Mouse (Mus musculus): Measurements from ENCODE around the gene 4921501E09Rik.
"Not testable (repeated sequence)": the region's sequence is repeated elsewhere in the genome, so short reads cannot be mapped to it uniquely, and the experiment has no call there.

The 4921501E09Rik gene

DNA sequence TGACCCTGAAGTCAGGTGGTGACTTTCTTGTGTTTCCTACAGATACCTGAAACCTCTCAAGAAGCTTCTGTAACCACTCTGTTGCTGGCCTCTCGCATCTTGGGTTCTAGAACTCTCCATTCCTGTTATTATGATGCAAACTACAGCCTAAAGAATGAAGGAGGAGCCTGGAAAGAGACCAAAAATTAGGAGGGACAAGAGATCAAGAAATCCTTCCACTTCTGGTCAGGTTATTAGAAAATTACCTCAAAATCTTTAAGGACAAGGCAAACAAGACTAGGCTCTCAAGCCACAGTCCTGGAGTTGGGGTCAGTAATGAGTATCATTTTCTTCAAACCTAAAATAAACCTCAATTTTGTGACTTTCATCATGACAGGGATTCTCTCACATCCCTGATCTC is at the start of gene 4921501E09Rik:
Gene 4921501E09Rik, minus strand, starts transcription at position 101 of the 400 bp plus-strand sequence.
- DNase-seq (ENCODE audit: low spot score) = no peak

DNA sequence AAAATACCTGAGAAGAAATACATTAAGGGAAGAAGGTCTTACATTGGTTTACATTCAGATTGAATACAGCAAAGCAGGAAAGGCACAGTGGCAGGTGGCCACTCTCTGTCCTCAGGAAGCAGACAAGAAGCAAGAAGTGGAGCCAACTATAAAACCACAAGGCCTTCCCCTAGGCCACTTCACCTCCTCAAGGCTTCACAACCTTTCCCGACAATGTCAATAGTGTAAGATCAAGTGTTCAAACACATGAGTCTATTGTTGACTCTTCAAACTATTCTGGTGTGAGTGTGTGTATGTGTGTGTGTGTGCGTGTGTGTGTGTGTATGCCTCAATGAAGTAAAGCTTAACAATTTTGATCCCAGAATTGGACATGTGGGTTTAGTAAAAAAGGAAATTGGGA is 29.5 kb upstream of the 4921501E09Rik start:
- DNase-seq (ENCODE audit: low spot score) = no peak

DNA sequence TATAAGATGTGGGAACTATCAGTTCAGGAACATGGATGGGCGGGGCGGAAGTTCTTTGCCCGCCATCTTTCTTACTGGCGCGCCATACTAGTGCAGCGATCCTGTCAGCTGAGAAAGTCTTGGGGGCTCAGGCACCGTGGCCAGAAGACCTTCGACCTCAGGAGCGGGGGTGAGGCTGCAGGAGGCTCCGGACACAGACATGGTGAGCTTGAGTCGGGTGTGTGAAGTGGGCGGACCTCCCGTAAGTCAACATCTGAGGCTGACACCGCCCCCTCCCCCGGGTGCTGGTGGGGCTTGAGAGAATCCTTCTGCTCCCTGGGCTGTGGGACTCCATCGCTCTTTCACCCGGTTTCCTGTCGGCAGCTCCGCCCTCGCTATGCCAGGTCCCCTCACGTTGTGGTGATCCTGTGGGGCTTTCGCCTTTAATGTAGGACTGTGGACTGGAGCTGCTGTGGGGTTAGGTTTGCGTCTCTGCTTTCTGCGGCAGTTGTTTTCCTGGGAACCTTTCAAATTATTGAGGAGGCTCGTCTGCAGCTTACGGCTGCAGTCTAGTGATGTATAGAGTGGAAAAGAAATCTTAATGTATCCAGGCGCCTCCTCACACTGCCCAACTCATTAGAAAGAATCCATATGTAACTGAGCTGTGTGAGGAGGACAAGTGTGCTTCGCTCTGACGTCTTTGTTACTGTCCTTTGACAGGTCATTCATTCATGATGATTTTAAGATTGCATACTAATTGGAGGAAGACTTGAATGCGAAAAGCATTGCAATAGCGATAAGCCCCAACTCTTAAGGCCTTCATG is 24.7 kb upstream of the 4921501E09Rik start:
- DNase-seq (ENCODE audit: low spot score) = peak; percentile 72

DNA sequence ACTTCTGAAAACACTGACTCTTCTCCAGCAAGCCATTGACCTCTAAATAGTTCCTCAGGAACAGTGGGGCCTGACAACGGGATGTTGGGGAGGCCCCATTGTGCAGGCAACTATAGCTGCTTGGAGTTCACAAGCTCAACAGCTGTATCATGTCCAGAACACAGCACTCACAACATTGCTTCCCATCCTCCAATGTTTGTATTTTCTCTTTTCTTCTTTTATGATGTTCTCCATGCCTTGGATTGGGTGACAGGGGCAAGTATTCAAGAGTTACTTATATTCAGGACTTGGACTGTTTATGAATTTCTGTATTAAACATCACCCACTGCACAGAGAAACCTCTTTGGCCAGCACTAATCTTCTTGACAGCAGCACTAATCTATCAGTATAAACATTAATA is 23.8 kb upstream of the 4921501E09Rik start:
- no peak for DNase-seq (ENCODE audit: low spot score)

DNA sequence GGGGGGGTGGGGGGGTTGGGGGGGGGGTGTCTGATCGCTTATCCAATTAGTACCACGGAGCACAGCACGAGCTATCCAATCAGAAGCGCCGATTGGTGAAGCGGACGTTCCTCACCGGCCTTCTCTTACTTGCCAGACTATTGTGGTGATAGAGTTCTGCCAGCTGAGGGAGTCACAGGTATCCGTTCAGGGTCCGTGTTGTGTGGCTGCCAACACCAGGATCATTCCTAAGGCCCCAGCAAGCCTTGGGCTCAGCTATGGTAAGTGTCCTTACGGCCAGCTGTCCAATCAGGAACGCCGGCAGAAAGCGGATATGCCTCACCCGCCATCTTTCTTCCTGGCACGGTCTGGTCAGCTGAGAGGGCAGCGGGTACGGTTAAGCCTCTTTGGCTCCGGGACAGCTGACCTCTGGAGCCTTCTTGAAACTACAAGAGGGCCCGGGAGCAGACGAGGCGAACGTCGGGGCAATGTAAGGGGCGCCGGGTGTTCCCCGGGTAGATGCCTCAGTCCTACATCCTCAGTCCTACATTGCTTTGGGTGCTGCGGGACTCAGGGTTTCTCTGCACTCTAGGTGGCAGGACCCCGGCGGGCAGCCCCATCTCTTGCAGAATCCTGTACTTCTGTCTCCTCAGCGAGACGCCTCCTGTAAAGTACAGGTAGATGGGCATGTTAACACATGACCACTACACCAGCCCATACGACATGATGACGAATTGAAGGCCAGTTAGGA is 21.5 kb upstream of the 4921501E09Rik start, which contains the start of gene Zfp563:
Gene Zfp563, plus strand, starts transcription at position 91 of the 730 bp plus-strand sequence.
- peak; percentile 90 for DNase-seq (ENCODE audit: low spot score)

DNA sequence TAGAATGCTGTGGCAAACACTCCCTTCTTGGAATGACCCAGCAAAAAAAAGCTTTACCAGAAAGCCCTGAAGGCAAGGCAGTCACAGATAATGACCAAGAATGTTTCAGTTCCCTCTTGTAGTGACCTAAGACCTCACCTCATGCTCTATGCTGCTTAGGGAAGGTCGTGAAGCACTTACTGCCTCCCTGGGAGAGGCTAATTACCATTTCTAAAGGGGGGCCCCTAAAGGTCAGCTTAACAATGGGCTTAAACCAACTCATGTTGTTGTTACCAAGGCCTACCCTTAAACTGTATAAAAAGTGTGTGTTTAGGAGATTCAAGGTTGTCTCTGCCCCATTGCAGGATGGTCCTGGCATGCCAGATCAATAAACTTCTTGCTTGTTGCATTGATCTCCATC is 4.9 kb downstream of the 4921501E09Rik start:
- DNase-seq (ENCODE audit: low spot score) = no peak

DNA sequence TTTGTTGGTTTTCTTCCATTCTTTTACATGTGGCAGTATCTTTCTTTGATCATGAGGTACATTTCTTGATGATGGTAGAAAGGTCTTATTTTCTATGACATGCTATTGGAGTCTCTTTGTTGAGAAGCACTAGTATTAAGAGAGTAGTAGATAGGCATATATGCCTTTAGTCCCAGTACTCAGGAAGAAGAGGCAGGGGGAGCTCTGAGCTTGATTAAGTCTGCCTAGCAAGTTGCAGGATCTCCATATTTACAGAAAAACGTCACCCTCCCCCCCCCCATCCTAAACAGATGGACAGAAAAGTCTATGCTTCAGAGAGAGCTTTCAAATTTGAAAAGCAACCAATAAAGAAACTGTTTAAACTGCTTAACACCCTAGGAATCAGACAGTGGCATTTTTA is 9.1 kb downstream of the 4921501E09Rik start:
- DNase-seq (ENCODE audit: low spot score) = no peak

DNA sequence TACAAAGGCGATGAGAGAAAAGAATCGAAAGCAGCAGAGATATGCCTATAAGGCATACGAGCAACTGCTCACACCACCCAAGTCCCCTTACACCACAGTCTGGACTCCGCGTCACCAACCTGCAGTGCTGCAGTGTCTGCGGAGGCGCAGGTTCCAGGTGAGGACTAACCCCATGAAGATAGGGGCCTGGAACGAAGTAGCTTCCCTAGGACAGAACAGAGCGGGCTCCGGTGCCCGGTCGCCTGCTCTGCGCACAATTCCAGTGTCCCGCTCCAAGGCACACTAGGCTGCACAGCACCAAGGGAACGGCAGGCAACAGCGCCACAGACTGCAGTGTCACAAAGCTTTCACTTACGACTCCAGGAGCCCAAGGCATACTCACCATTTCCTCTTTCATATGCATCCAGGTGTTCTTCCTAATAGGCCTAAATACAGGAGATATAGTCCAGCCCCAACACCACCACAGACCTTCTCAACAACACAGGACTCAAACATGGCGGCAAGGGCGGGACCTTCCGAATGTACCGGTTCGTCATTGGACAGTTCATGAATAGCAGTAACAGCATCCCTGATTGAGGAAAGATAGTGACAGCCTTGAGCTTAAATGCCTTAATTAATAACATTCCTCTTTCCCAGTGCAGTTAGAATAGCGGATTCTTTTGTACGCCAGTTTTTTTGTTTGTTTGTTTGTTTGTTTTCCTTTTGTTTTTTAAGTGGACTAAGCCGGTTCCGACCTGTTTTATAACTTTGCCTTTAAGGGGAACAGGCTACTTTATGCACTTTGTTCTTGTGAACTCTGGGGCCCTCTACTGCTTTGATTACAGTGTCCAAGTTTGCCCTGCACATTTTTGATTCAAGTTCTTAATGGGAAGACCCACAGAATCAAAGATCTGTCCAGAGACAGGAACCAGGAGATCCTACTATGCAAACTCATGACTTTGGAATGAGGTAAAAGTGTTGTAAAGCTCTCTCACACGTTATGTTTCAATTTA is 34.7 kb downstream of the 4921501E09Rik start, which contains the start of gene Zfp763:
Gene Zfp763, minus strand, starts transcription at position 503 of the 992 bp plus-strand sequence.
- DNase-seq (ENCODE audit: low spot score) = peak; percentile 64

DNA sequence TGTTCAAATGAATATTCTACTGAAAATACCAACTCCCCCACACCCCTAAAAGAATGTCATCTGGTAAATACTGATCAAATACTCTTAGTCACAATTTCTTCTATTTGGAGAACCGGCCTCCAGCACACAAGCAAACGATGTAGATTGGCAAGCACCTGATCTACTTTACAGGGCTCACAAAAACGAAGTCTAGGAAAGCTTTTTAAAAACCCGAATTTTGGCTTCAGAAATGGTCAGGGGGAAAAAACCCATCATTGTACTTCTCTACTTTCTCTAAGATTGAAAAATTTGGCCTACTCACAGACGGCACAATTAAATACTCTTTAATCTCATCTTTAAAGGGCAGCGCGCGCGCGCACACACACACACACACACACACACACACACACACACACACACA is 35.5 kb downstream of the 4921501E09Rik start:
- DNase-seq (ENCODE audit: low spot score) = no peak

DNA sequence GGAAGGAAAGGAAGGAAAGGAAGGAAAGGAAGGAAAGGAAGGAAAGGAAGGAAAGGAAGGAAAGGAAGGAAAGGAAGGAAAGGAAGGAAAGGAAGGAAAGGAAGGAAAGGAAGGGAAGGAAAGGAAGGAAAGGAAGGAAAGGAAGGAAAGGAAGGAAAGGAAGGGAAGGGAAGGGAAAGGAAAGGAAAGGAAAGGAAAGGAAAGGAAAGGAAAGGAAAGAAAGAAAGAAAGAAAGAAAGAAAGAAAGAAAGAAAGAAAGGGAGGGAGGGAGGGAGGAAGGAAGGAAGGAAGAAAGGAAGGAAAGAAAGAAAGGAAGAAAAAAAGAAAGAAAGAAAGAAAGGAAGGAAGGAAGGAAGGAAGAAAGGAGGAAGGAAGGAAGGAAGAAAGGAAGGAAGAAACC is 47.4 kb downstream of the 4921501E09Rik start:
- DNase-seq (ENCODE audit: low spot score) = not testable (repeated sequence)

Data from testis, postnatal 14 days (tissue).